Mouse (Mus musculus) lung, postnatal 0 days (tissue): ENCODE results near the gene Gramd2. TPM values are rescaled to one million over a fixed set of nuclear protein-coding genes. Genes with fewer than 3 reads are reported as not detected.

Experiments
- polyA plus RNA-seq: library from polyadenylated mRNA; unstranded; fragments of >200 nt; fragmentation: Nextera tagmentation; extraction: Ambion mirVana; gene quantifications from 2 replicates; pipeline ENCODE4 v1.2.1, GENCODE M21; 2015

Gene Gramd2
- polyA plus RNA-seq, 1 experiment from 2014 or later, result 95.2 TPM

Other genes starting within 250 kb of the Gramd2 start
- gene Arih1, start 193.5 kb upstream of the Gramd2 start, polyA plus RNA-seq, result 7.0 and 9.2 TPM in 2 replicates
- gene Hexa, start 140.6 kb upstream of the Gramd2 start, polyA plus RNA-seq, result 61.6 and 69.9 TPM in 2 replicates
- 0.57 and 0.83 TPM in 2 replicates for gene Tmem202, start 140.3 kb upstream of the Gramd2 start, polyA plus RNA-seq
- gene Celf6, start 102.2 kb upstream of the Gramd2 start, polyA plus RNA-seq, result 0.16 and 0.25 TPM in 2 replicates
- gene Parp6, start 62.9 kb upstream of the Gramd2 start, polyA plus RNA-seq, result 18.3 and 22.1 TPM in 2 replicates
- 318 and 331 TPM in 2 replicates for gene Pkm, start 23.8 kb upstream of the Gramd2 start, polyA plus RNA-seq
- 3.4 and 3.6 TPM in 2 replicates for gene Senp8, start 70.6 kb downstream of the Gramd2 start, polyA plus RNA-seq
- 8.1 and 11.5 TPM in 2 replicates for gene Myo9a, start 70.8 kb downstream of the Gramd2 start, polyA plus RNA-seq